Mouse (Mus musculus) bone marrow, adult 2 months (tissue): ENCODE data around the gene Rhox1.
"Not testable (repeated sequence)": the region's sequence is repeated elsewhere in the genome, so short reads cannot be mapped to it uniquely, and the experiment has no call there.

Source experiments
- CTCF ChIP-seq: fragments of 200-500 bp; IDR thresholded peaks from 2 replicates; pipeline ENCODE4 v1.5.1; 2011; ENCODE audit warnings: low read length, control low read depth; ENCODE audit not compliant: control insufficient read depth, insufficient read depth
- POLR2A ChIP-seq: fragments of 200-500 bp; IDR thresholded peaks from 2 replicates; pipeline ENCODE4 v1.6.1; 2011; ENCODE audit warnings: low read depth, mild to moderate bottlenecking, control low read depth, low read length, borderline replicate concordance; ENCODE audit not compliant: control insufficient read depth

DNA sequence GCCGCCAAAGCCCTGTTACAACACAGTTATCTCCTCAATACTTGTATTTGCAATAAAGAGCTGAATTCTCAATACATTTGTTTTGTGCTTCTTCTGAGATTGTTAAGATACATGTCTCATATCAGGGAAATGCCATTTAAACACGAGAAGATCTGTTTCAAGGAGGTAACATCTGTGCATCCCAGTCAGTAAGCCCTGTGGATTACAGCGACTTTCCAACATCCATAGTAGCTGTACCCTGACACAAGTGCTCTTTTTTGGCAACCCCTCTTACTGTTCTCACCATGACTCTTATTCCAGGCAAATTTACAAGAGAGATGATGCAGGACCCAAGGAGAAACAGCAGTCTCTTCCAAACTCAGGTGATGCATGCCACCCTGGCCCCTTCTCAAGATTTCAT is 27.6 kb upstream of the Rhox1 start, which contains the start of gene Rhox3a:
- not testable (repeated sequence) for TF ChIP-seq CTCF, POLR2A
